Mouse (Mus musculus) left cerebral cortex, adult 8-10 months (tissue): Measurements from ENCODE around the gene D930048N14Rik. TPM values are rescaled to one million over a fixed set of nuclear protein-coding genes. Genes with fewer than 3 reads are reported as not detected.
"Not testable (repeated sequence)": the region's sequence is repeated elsewhere in the genome, so short reads cannot be mapped to it uniquely, and the experiment has no call there.

Experiments
- DNase-seq, 2 experiments: peaks; one replicate each; pipeline ENCODE4 v3.0.0; 2022; ENCODE audit warnings: low spot score in 2 of 2
- total RNA-seq, 4 experiments: library from RNA; stranded (reverse); gene quantifications; 2 replicates each; pipeline ENCODE4 v1.2.4; 2022

Gene D930048N14Rik
- total RNA-seq, 4 experiments from 2014 or later = 1.6 to 2.8 (median 2.6) TPM

GRCm38 (mm10) chr11:51652889-51653418 is 2.2 kb downstream of the D930048N14Rik start:
- no peak for DNase-seq

DNA sequence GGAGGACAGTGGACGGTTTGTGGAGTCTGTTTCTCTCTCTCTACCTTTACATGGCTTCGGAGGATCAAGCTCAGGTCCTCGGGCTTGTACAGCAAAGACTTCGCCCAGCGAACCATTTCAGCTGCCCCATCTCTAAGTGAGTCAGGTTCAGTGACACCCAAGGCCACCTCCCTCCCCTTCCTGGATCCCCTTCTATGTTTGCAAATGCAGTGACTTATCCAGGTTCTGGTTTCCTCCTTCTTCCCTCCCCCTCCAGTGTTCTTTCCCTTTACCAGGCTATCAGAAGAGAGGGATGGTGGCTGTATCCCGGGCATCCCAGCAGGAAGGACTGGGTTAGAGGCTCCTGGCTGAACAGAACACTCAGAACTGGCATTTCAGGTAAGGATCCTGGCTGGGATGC is 3.0 kb downstream of the D930048N14Rik start:
- DNase-seq = no peak

DNA sequence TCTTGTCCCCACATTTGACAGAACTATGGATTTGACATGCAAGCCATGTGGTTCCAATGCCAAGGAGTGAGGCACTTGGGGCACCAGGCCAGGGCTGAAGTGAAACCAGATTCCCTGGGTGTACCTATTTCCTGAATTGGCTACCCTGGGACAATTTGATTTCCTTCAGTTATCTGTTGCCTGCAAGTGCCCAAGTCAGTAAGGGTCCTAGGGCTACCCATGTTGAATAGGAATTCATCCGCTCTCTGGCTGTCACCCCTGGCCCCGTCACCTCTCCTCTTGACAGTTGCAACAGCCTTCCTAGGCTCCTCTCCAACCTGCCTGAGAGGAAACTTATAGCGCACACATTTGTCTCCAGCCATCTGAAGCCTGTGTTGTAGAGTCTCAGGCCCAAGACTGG is 4.1 kb downstream of the D930048N14Rik start:
- DNase-seq = no peak

DNA sequence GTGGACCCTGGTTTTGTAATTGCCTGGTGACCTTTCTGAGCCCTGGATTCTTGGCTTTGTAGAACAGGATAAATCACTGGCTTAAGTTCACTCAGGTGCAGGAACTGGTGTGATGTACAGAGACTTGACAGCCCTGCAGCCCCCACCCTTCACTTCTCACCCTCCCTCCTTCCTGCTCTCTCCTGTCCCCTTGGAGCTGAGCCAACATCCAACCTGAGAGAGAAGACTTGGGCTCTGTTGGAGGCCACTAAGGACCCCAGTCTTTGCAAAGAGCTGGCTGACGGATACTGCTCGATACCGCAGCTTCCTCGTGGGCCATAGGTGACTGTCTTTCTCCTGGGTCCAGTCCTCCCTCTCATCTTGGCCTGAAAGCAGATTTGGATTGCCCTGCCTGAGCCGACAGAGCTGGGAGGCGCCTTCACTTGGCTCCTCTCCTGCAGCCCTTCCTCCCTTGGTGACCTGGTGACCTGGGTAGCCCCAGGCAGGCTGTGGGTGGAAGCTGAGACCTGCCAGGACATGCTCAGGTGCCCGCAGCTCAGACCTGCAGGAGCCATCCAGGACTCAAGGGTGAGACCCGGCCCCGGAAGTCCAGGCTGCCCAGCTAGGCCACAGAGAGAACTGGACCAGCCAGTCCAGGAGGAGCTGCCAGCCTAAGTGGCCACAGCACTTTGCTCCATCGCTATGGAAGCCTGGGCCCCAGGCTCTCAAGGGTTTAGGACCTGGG is 6.2 kb downstream of the D930048N14Rik start:
- no peak for DNase-seq

DNA sequence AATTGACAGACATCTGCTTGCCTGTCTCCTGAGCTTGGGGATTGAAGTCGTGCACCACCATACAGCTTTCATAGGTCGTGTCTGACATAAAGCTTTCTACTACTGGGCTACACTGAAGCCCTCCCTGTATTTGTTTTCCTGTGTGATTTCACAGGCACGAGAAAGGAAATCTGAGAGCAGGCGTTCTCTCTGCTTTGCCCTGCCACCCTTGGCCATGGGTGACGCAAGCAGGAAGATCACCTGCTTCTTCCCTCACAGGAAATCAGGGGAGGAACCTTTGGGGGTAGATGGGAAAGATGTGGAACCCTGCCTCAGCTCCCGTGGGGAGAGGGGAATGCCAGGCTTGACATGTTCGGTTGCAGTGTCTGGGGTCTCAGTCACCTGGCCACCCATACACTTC is 7.5 kb downstream of the D930048N14Rik start:
- no peak for DNase-seq

GRCm38 (mm10) chr11:51658705-51659104 is 8.0 kb downstream of the D930048N14Rik start:
- DNase-seq = no peak

- no peak for DNase-seq
These were observed 11.2 kb downstream of the D930048N14Rik start for GRCm38 (mm10) chr11:51661867-51662365.

DNA sequence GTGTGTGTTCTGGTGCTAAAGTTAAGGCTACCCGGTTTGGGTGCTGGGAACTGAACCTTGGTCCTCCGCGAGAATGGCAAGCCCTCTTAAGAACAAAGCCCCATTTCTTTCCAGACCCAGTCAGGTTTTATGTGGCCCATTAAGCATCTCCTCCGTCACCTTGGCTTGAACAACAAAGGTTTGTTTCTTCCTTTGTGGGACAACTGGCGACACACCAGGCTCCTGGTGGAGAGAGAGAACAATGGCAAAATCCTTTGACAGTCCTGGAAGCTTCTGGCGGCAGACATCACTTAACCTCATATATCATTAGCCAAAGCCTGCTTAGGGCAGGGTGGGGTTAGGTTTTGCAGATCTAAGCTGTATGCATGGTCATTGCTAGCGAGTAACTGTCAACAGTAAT is 11.9 kb downstream of the D930048N14Rik start:
- no peak for DNase-seq

GRCm38 (mm10) chr11:51664747-51665146 is 14.0 kb downstream of the D930048N14Rik start:
- DNase-seq = not testable (repeated sequence)

DNA sequence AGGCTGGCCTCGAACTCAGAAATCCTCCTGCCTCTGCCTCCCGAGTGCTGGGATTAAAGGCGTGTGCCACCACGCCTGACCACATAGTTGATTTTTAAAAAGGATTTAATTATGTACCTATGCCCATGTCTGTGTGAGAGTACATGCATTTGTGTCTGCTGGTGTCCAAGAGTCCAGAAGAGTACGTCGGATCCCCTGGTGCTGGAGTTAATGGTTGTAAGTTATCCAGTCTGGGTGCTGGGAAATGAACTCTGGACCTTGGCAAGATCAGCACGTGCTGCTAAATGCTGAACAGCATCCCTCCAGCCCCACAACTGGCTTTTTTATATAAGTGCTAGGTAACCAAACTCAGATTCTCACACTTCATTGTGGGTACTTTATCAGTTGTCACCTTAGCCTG is 20.1 kb downstream of the D930048N14Rik start:
- DNase-seq = no peak

DNA sequence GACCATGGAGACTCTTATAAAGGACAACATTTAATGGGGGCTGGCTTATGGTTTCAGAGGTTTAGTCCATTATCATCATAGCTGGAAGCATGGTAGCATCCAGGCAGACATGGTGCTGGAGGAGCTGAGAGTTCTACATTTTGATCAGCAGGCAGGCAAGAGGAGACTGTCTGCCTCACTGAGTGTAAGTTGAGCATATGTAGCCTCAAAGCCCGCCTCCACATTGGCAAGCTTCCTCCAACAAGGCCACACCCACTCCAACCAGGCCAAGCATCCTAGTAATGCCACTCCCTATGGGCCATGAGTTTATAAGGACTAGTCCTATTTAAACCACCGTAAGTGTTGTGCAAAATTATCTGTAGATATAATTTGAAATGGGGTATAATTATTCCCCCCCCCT is 20.6 kb downstream of the D930048N14Rik start:
- no peak for DNase-seq

DNA sequence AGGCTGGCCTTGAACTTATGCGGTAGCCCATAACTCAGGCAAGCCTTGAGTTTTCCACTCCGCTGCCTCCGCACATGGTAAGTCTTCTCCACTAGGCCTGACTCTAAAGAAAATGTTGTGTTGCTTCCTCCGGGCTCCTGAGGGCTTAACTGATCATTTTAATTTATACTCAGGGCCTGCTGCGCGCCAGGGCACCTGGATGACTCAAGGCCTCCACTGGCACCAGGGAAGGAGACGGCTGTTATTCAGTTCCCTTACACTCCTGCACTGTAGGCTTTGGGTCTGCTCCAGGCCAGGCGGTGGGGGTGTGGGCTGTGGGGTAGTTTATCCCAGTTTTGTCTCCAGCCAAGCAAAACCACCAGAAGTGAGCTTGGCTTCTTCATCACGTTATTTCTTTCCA is 22.5 kb downstream of the D930048N14Rik start:
- no peak for DNase-seq

- DNase-seq = no peak
These were observed 24.6 kb downstream of the D930048N14Rik start for GRCm38 (mm10) chr11:51675386-51675785.

DNA sequence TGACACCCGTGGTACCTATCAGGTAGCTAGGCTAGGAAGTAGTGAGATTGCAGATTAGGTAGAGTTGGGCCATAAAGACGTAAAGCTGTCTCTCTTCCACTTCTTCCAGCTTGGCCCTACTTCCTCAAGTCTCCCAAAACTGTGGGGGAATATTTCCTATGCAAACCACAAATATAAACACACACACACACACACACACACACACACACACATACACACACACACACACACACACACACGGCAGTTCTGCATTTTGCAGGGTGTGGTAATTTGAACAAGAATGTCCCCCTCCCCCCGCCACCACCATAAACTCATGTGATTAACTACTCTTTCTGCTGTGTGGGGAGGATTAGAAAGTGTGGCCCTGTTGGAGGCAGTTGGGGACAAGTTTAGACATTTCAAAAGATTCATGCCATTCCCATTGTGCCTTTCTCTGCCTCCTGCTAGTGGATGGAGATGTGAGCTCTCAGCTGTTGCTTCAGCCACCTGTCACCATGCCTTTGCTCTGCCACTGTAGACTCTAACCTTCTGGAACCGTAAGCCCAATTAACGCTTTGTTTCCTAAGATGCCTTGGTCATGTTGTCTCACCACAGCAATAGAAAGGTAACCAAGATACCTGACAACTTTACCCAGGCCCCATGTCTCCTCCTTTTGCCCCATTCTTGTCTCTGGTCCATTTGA is 27.1 kb downstream of the D930048N14Rik start:
- DNase-seq = no peak

GRCm38 (mm10) chr11:51679466-51679865 is 28.7 kb downstream of the D930048N14Rik start:
- no peak for DNase-seq

DNA sequence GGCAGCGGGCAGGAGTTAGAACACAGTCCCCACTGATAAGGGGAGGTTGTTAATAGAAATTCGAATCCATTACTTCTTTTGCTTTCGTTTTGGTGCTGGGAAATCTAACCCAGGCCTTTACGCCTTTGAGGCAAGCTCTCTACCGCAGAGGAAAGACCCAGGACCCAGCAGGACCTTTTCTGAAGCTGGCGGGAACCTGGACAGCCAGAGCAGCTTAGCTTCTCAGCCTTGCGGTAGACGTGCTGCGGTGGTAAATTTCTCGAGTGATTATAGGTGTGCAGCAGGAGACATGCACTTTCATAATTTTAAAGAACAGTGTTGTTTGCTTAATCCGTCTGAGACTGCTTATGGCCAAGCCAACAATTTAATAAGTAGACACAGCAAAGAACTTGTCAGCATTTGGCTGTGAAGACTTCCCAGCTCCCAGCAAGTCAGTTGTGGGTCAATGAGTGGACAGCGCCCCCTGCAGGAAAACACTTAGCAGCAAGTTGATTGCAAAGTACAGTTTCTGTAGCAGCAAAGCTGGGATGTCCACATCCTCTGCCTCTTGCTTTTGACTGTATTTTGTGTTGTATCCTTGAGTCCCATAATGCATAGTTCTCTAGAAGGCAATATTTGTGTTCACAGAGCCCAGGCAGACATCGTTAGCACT is 30.7 kb downstream of the D930048N14Rik start:
- peak; percentile 46 to 67 for DNase-seq

GRCm38 (mm10) chr11:51681976-51682374 is 31.2 kb downstream of the D930048N14Rik start:
- no peak for DNase-seq

DNA sequence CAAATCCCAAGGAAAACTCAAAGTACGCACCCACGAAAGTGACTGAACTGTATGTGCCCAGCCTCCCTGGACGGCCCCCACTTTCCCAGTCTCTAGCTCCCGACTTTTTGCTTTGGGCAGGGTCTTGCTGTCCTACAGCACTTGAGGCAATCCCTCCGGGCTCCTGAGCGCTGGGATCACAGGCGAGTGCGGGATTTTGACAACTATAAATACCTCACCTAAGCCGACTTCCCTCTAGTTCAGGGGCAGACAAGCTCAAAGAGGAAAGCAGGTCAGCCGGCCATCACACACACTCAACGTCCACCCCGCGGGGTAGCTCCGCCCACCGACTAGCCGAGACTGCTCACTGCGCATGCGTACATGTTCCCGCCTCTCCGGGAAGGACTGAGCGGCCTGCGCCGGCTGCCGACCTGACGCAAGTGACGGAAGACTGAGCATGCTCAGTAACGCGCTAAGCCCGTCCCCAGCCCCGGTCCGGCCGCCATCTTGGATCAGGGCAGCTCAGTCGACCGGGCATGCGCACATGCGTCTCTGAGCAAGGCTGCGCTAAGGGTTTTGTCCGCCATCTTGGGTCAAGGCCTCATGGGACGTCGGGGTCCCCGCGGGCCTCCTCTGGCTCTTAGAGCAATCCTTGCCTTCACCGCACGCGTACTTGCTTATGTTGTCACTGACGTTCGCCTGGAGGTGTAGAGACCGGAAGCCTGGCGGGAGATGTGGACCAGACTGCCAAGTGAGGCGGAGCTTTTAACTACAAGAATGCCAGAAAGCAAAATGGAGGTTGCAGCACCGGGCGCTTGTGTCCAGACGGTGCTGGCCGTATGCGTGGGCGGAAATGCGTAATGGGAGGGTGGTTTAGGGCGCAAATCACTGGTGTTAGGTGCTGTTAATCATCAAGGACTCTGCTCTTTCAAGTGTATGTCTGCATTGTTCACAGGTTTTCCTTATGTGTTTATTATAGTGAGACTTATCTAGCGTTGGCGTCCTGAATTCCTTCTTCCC is 37.9 kb downstream of the D930048N14Rik start, which contains the start of gene 0610009B22Rik:
0610009B22Rik (minus strand) TSS at position 545 of the 999 bp plus-strand sequence.
- DNase-seq = peak; percentile 99

DNA sequence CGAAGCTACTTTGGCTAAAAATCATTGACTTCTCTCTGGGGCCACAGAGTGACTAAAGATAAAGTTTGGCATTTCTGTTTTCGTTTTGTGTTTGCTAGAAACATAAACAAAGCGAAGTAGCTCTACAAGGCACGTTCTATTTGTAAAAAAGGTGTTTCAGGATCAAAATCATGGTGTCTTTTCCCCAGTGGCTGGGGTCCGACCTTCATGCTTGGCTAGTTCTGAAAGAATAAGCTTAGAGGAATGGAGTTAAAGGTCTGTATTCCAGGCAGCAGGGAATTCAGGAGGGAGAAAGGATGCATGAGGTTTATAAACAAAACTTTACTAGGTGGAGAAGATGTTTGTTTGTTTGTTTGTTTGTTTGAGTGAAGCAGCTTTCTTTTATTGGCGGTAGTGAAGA is 38.6 kb downstream of the D930048N14Rik start:
- no peak for DNase-seq

DNA sequence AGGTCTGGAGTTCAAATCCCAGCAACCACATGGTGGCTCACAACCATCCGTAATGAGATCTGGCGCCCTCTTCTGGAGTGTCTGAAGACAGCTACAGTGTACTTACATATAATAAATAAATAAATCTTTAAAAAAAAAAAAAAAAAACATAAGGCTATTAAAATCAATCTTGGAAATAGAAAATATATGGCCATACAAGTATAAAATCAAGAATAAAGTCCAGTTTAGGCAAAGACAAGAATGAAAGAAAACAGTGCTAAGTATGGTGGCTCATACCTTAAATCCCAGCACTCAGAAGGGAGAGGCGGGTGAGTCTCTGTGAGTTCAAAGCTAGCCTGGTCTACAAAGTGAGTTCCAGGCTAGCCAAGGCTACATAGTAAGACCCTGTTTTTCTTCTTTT is 39.8 kb downstream of the D930048N14Rik start:
- not testable (repeated sequence) for DNase-seq

GRCm38 (mm10) chr11:51694984-51695383 is 44.2 kb downstream of the D930048N14Rik start:
- no peak for DNase-seq
